Mouse (Mus musculus): ENCODE measurements around the gene Gpr84. TPM values are rescaled to one million over a fixed set of nuclear protein-coding genes. Genes with fewer than 3 reads are reported as not detected.
A peak's percentile ranks its signal among the peaks of the same experiment; 100 is the strongest.

Gpr84 gene
- polyA plus RNA-seq, 1 experiment, result 2.3 TPM

- no peak overlapping the region for H3K4me3 ChIP-seq (replicated peaks; ENCODE audit: control insufficient read depth, low read depth, low read length)
- peaks cover 3% of the 10 kb centered on the region for H3K4me1 ChIP-seq (ENCODE audit: control insufficient read depth, insufficient read depth, low read length)
- 0% methylated on average over 7 of the region's 7 CpGs for WGBS
- H3K27ac ChIP-seq (ENCODE audit: control insufficient read depth, insufficient read depth, low read depth, low read length, poor library complexity), result no peak overlapping the region
- TF ChIP-seq CTCF (IDR thresholded peaks at IDR 0.05; ENCODE audit: control insufficient read depth, insufficient read depth, low read length) (peak; percentile 84), POLR2A (IDR thresholded peaks at IDR 0.05; ENCODE audit: borderline replicate concordance, control insufficient read depth, low read depth, low read length) (no peak)
These were observed 3.3 kb downstream of the Gpr84 start for GRCm38 (mm10) chr15:103307125-103307524.

DNA sequence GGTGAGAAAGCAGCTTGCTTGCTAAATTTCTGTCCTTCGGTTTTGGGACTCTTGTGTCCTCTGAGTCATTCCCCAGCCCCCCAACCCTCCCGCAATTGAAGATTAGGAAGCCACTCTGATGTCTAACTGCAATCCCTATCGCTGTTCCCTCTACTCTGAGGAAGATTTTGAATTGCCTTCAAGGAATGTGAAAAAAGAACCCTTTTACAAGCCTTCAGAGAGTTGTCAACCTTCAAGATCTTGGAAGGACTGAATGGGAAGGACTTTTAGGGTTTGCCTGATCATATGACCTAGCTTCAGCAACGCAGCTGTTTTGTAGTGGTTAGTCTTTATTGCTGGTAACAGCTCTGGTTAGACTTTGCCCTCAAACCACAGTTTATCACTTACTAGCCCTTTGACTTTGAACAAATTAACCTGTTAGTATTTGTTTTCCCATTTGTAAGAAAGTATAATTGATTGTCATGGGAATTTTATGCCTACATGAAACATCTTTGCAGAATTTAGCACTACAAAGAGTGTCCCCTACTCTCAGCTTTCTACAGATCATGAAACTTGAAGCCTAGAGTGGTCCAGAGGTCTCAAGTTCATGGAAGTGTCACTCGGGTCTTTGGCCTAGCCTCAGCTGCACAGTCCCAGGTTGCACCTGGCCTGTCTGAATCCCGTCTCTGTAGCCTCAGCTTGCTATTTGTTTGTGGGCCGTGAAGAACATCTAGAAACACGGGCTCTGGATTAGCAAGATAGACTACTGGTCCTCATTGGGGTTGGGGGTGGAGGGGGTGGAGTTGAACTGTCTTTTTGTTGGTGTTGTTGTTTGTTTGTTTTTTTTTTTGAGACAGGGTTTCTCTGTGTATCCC is 4.4 kb downstream of the Gpr84 start:
- no peak overlapping the region for H3K27ac ChIP-seq (ENCODE audit: control insufficient read depth, insufficient read depth, low read depth, low read length, poor library complexity)
- H3K4me3 ChIP-seq (replicated peaks; ENCODE audit: control insufficient read depth, low read depth, low read length), result no peak overlapping the region
- peaks cover 3% of the 10 kb centered on the region for H3K4me1 ChIP-seq (ENCODE audit: control insufficient read depth, insufficient read depth, low read length)
- WGBS, result 31% methylated on average over 8 of the region's 8 CpGs
- TF ChIP-seq CTCF (IDR thresholded peaks at IDR 0.05; ENCODE audit: control insufficient read depth, insufficient read depth, low read length) (no peak), POLR2A (IDR thresholded peaks at IDR 0.05; ENCODE audit: borderline replicate concordance, control insufficient read depth, low read depth, low read length) (no peak)

GRCm38 (mm10) chr15:103305070-103305678 is 5.2 kb downstream of the Gpr84 start:
- peak overlapping the region; percentile 60; the same call in 1 of the 2 replicates for H3K27ac ChIP-seq (ENCODE audit: control insufficient read depth, insufficient read depth, low read depth, low read length, poor library complexity)

DNA sequence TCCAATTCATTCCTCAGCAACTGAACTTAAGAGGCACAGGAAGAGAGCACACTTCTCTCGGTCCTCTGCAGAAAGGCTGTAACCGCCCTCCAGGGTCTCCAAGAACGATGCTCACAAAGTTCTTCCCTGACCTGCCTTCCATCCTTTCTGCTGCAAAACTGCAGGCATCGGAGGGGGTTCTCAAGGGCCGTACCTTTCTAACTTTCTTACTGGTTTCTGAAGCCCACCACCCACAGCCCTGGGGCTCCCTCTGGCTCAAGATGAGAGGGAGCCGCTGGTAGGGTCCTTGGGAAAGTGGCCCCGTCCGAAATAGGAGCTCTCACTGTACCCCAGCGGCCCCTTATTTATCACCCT is 5.8 kb downstream of the Gpr84 start:
- Histone ChIP-seq H3K27ac (ENCODE audit: control insufficient read depth, insufficient read depth, low read depth, low read length, poor library complexity) (peak overlapping the region; percentile 33; the same call in 1 of the 2 replicates), H3K4me3 (replicated peaks; ENCODE audit: control insufficient read depth, low read depth, low read length) (peak overlapping the region; percentile 67), H3K4me1 (ENCODE audit: control insufficient read depth, insufficient read depth, low read length) (peaks cover 3% of the 10 kb centered on the region)
- no peak for TF ChIP-seq POLR2A (IDR thresholded peaks at IDR 0.05; ENCODE audit: borderline replicate concordance, control insufficient read depth, low read depth, low read length)
- TF ChIP-seq CTCF (IDR thresholded peaks at IDR 0.05; ENCODE audit: control insufficient read depth, insufficient read depth, low read length), result no peak
- WGBS, result 1% methylated on average over 9 of the region's 9 CpGs

More at GRCm38 (mm10) chr15:103305070-103305678, 5.2 kb downstream of the Gpr84 start:
- Histone ChIP-seq H3K4me1 (ENCODE audit: control insufficient read depth, insufficient read depth, low read length) (peaks cover 3% of the 10 kb centered on the region), H3K4me3 (replicated peaks; ENCODE audit: control insufficient read depth, low read depth, low read length) (peak overlapping the region; percentile 67)
- no peak for TF ChIP-seq CTCF (IDR thresholded peaks at IDR 0.05; ENCODE audit: control insufficient read depth, insufficient read depth, low read length)
- TF ChIP-seq POLR2A (IDR thresholded peaks at IDR 0.05; ENCODE audit: borderline replicate concordance, control insufficient read depth, low read depth, low read length), result peak; percentile 52; the same call in 1 of the 2 replicates
- WGBS, result under 1% methylated on average over 71 of the region's 71 CpGs

DNA sequence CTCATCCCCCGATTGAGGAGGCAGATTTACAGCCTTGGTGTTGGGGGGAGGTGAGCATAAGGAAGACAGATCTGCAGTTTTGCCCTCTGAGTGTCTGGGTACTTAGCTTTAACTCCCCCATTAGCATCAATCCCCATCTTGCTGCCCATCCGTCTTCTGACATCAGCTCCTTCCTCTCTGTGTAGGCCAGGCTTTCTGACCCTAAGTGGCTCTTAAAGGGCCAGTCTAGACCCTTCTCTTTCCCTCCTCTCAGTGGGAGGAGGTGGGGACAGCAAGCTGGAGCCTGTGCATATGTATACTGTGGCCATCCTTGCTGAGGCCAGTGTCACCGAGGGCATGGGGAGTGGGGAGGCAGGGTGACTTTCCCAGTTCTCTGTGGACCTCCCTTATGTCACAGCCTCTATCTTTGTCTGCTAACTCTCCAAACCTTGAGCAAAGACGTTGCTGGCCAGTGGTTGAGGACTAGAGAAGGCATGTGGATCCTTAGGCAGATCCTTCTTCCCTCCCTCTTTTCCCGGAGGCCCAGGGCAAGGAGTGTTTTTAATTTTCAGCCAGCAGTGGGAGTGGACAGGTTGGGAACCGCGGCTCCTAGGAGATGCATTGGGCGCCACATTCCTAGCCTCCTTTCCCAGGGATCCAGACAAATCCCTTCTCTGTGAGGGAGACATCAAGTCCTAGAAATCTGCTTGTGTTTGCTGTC is 6.3 kb downstream of the Gpr84 start:
- H3K4me1 ChIP-seq (ENCODE audit: control insufficient read depth, insufficient read depth, low read length), result no peaks in the 10 kb centered on the region; the same call in none of the 2 replicates
- 17% methylated on average over 8 of the region's 8 CpGs for WGBS
- no peak overlapping the region for H3K4me3 ChIP-seq (replicated peaks; ENCODE audit: control insufficient read depth, low read depth, low read length)
- no peak overlapping the region for H3K27ac ChIP-seq (ENCODE audit: control insufficient read depth, insufficient read depth, low read depth, low read length, poor library complexity)
- TF ChIP-seq POLR2A (IDR thresholded peaks at IDR 0.05; ENCODE audit: borderline replicate concordance, control insufficient read depth, low read depth, low read length) (no peak), CTCF (IDR thresholded peaks at IDR 0.05; ENCODE audit: control insufficient read depth, insufficient read depth, low read length) (no peak)

DNA sequence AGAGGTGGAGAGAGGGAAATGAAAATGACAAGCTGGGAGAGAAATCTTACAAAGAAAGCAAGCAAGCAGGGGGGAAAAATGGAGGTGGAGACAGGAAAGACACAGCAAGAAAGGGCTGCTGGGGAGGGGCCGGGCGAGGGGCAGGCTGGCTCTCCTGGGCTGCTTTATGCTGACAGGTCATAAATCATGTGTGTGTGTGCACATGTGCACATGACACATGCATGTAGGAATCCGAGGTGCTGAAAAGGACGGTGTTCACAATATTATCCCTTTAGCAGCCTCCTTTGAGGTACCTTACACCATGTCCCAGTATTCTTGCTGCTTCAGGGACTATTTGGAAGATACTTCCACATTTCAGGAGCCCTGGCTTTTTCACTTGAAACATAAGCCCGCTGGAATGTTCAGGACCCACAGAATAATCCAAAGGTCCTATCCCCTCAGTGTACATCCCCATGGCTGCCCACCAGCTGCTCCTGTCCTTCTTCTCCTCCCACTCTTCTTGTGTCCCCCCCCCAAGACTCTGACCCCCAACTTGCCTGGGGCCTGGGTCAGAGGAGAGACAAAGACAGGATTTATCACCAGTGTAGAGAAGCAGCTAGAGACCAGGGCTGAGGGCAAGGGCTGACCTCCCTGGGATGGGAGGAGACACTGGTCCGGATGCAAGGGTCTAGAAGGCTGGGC is 7.9 kb downstream of the Gpr84 start:
- Histone ChIP-seq H3K4me1 (ENCODE audit: control insufficient read depth, insufficient read depth, low read length) (no peaks in the 10 kb centered on the region; the same call in none of the 2 replicates), H3K27ac (ENCODE audit: control insufficient read depth, insufficient read depth, low read depth, low read length, poor library complexity) (no peak overlapping the region), H3K4me3 (replicated peaks; ENCODE audit: control insufficient read depth, low read depth, low read length) (no peak overlapping the region)
- 40% methylated on average over 6 of the region's 6 CpGs for WGBS
- TF ChIP-seq POLR2A (IDR thresholded peaks at IDR 0.05; ENCODE audit: borderline replicate concordance, control insufficient read depth, low read depth, low read length) (no peak), CTCF (IDR thresholded peaks at IDR 0.05; ENCODE audit: control insufficient read depth, insufficient read depth, low read length) (no peak)

GRCm38 (mm10) chr15:103301547-103302340 is 8.7 kb downstream of the Gpr84 start:
- WGBS, result 38% methylated on average over 5 of the region's 5 CpGs
- no peak overlapping the region for H3K4me3 ChIP-seq (replicated peaks; ENCODE audit: control insufficient read depth, low read depth, low read length)
- no peaks in the 10 kb centered on the region; the same call in none of the 2 replicates for H3K4me1 ChIP-seq (ENCODE audit: control insufficient read depth, insufficient read depth, low read length)
- TF ChIP-seq POLR2A (IDR thresholded peaks at IDR 0.05; ENCODE audit: borderline replicate concordance, control insufficient read depth, low read depth, low read length) (no peak), CTCF (IDR thresholded peaks at IDR 0.05; ENCODE audit: control insufficient read depth, insufficient read depth, low read length) (no peak)
- H3K27ac ChIP-seq (ENCODE audit: control insufficient read depth, insufficient read depth, low read depth, low read length, poor library complexity), result no peak overlapping the region

All from bone marrow, adult 2 months (tissue).